Mouse (Mus musculus) CH12.LX (cell line): ENCODE measurements around the gene Fgfr2.

ENCODE experiments used
- CHD2 ChIP-seq: IDR thresholded peaks from 2 replicates; pipeline ENCODE4 v1.6.1; 2011; ENCODE audit warnings: low read length, improper control_type of control experiment
- CTCF ChIP-seq, 2 experiments: IDR thresholded peaks in 1 of 2; conservative IDR thresholded peaks in 1 of 2; 2 replicates each; pipeline ENCODE4 v1.5.1; 2011 to 2012; ENCODE audit warnings: low read depth in 2 of 2, low read length in 2 of 2, improper control_type of control experiment in 1 of 2, inconsistent platforms in 1 of 2, mild to moderate bottlenecking in 1 of 2, moderate library complexity in 1 of 2
- EP300 ChIP-seq: IDR thresholded peaks from 2 replicates; pipeline ENCODE4 v1.6.1; 2011; ENCODE audit warnings: low read length, improper control_type of control experiment
- GABPA ChIP-seq: IDR thresholded peaks from 2 replicates; pipeline ENCODE4 v1.6.1; 2012; ENCODE audit warnings: low read depth, low read length, improper control_type of control experiment, inconsistent platforms; ENCODE audit not compliant: insufficient replicate concordance
- MAFK ChIP-seq: IDR thresholded peaks from 2 replicates; pipeline ENCODE4 v1.6.1; 2011; ENCODE audit warnings: low read length, improper control_type of control experiment; ENCODE audit not compliant: insufficient replicate concordance
- TCF12 ChIP-seq: IDR thresholded peaks from 2 replicates; pipeline ENCODE4 v1.6.1; 2014; ENCODE audit warnings: low read depth, mild to moderate bottlenecking, inconsistent platforms, low read length, improper control_type of control experiment

GRCm38 (mm10) chr7:132411708-132412107 is 711.4 kb downstream of the Fgfr2 start:
- TF ChIP-seq CTCF (conservative IDR thresholded peaks at IDR 0.05 in 1 of 2, IDR thresholded peaks at IDR 0.05 in 1 of 2; ENCODE audit: low read depth in 2 of 2, low read length in 2 of 2) (no peak), MAFK (no peak), GABPA (no peak), EP300 (no peak), CHD2 (no peak), TCF12 (no peak)
